Mouse (Mus musculus): ENCODE data around the gene Zmat5.
A peak's percentile ranks its signal among the peaks of the same experiment; 100 is the strongest.

Gene Zmat5

DNA sequence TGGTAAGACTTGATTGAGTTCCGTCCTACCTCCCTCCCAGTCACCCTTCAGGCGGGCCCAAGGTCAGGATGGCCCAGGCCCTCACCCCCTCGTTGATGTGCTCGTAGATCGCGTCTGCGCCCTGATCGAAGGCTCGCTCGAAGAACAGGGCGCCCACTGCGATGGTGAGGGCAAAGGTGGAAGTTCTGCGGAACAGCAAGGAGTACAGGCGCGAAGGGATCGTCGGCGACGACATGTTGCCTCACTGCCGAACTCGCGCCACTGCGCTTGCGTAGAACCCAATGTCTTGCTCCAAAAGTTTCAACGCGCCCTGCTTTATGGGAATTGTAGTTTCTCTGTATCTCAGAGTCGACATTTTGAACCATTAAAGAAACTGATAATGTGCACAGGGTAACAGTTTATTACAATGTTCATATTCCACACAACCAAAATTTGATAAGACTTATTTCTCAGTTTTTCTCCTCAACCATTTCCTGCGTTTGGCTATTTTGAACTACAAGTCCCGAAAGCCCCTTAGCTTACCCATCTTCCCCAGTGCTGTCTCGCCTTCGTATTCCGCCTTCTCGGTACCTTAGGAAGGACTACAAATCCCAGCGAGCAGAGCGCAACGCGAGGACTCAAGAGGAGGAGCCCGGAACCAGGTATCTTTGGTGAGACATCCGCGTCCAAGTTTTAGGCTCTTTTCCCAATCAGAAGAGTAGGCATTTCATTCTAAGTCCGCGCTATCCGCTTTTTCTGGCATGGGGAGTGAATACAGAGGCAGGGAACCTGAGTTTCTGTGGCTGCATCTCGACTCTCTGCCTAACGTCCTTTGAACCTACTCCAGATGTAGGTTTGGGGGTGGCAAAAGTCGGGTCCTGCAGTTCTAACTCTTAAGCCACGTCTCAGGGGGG lies at the start of gene Zmat5, which contains the start of gene Uqcr10:
TSS of gene Zmat5 (plus strand) at position 607 of the 893 bp plus-strand sequence.
TSS of gene Uqcr10 (minus strand) at position 271 of the 893 bp plus-strand sequence.
- peak; percentile 95 for DNase-seq (ENCODE audit: low spot score in 2 of 2)

GRCm38 (mm10) chr11:4659818-4660217 lies 44.7 kb upstream of the Zmat5 start:
- DNase-seq (ENCODE audit: low spot score in 2 of 2) = no peak

DNA sequence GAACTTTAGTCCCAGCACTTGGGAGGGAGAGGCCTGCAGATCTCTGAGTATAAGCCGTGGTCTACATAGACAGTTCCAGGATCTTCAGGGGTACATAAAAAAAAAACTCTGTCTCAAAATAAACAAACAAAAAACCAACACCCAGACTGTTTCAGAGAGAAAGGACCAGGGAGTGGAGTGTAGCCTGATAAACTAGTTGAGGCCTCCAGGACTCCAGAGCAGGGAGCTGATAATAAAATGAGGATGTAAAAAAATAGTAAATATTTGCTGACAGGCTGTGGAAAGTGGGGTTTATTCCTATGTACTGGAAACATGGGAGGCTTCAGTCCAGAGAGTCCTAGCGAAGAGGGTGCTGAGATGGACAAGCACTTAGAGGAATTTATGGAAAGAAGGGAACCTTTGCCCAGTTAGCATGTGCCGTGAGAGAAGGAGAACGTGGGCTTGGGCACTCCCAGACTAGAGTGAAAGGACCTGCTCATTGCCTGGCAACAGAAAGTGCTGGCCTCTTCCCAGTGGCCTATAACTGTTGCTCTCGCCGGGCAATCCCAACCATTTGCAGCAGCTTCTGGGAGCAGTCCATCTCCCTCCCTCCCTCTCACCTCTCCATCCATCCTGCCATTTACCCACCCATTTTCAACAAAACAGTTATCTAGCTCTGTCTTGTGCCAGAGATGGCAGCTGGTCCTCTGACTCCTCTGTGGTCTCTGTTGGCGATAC lies 44.0 kb upstream of the Zmat5 start:
- peak; percentile 40 to 53 for DNase-seq (ENCODE audit: low spot score in 2 of 2)

- no peak for DNase-seq (ENCODE audit: low spot score in 2 of 2)
Observed at GRCm38 (mm10) chr11:4661324-4661723, 43.2 kb upstream of the Zmat5 start.

DNA sequence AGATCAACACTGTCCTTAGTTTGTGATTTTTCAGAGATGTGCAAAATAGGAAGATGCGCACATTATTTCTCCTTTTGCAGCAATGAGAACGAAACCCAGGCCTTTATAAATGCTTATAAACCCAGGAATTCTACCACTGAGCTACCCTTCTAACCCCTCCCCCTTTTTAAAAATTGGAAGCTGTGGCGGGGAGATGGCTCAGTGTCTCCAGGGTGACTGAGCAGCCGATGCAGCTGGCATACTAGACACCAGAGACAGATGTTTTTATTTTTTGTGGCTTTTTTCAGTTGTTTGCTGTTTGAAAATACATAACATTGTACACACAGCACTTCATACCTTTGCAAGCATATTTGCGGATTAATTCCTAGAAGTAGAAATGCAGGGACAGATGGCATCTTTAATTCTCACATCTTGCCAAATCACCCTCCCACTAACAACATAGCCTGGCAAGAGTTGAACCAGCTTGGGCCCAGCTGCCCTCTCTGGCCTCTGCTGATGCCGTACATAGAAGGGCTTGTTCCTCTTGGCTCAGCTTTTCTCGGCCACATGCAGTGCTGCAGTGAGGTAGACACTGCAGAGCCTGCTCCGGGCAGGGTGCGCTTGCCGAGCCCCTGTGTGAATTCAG lies 42.5 kb upstream of the Zmat5 start:
- DNase-seq (ENCODE audit: low spot score in 2 of 2) = no peak

DNA sequence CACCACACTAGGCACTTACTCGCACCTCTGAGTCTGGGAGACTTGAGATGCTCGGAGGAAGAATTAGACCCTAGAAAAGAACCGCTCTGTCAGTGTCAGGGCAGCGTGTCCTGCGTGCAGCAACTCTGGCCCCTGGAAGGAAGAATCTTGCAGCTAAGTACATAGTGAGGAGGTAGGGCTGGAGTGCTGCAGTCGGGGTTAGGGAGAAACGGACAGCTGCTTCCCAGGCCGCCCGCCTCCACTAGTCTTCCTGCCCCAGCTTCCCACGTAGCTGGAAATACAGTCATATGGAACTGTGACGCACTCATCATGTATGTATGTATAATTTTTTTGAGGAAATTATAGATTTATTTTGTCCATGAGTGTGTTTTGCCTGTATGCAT lies 42.0 kb upstream of the Zmat5 start:
- no peak for DNase-seq (ENCODE audit: low spot score in 2 of 2)

DNA sequence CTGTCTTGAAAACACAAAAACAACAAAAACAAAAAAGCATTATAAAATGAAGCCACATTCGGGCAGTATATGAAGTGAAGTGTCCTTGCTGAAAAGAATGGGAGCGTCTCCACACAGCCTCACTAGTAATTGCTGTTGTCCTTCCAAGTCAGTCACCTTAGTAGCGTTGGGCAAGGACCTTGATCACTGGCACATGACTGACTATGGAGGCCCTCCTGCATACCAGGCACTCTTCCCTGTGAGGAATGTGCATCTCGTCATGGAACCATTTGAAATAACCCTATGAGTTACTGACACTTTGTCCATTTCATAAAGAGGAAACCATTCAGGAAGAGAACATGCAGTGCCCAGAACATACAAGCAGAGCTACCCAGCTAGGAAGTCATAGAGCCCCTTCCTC lies 32.7 kb upstream of the Zmat5 start:
- DNase-seq (ENCODE audit: low spot score in 2 of 2) = no peak

DNA sequence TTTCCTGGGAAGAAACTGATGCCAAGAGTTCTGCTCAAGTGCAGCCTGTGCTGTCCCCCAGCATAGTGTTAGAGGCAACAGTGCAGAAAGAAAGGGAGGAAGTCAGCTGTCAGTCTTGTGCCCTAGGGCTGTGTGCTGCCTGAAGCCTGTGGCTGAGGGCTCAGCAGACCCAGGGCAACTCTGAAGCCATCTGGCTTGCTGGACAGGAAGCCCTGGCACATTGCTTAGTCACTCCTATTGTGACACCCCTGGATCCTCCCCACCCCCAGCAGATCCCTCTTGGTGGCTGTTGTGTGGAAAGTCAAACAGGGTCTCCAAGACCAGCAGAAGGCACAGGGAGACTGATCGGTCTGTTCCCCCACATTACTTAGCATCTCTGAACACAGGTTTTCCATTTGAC lies 29.9 kb upstream of the Zmat5 start:
- DNase-seq (ENCODE audit: low spot score in 2 of 2) = no peak

GRCm38 (mm10) chr11:4675126-4675562 lies 29.3 kb upstream of the Zmat5 start:
- DNase-seq (ENCODE audit: low spot score in 2 of 2) = no peak

DNA sequence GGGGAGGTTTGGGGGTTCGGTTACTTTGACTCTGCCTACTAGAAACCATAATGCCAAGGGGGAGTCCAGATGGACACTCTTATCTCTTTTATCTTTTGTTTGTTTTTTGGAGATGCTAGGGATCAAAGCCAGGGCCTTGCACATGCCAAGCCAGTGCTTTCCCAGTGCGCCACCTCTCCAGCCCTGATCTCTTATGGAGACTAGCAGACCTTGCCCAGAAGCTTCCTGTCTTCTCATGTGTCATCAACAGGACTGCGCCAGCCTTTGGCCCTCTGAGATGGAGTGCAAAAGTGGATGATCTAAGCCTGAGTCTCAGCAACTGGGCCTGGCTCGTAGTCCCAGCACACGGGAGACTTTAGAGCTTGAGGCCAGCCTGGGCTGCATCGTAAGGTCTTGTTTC lies 28.8 kb upstream of the Zmat5 start:
- no peak for DNase-seq (ENCODE audit: low spot score in 2 of 2)

- no peak for DNase-seq (ENCODE audit: low spot score in 2 of 2)
Observed at GRCm38 (mm10) chr11:4677250-4677872, 27.1 kb upstream of the Zmat5 start.

DNA sequence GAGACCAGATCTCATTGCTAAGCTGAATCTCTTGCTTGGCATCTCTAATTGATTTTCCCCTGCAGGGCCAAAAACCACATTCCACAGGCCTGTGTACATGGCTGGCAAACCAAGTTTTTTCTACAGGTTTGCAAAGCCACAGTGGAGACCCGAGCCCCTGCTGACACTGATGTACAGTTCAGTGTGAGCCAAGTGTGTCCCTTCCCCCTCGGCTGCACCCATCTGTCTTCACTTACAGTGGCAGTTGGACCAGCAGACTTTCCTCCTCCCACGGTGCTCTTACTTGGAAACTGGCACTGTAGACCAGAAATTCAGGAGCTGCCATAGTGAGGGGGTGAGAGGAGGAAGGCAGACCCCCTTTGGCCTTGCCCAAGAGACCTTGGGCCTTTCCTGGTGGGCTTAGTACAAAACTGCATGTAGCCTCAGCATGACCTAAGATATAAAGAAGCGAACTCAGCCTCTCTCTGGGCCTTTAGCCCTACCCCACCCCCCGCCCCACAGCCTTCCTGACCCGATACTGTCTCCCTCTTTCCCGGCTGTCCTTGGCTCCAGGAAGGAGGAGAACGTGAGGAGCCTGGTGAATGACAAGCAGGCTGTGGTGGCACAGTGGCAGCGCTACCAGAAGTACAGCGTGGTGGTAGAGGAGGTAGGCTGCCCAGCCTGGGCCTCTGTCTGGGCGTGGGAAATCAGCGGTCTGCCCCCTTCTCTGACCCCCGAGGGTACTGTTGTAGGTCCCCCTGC lies 25.6 kb upstream of the Zmat5 start:
- DNase-seq (ENCODE audit: low spot score in 2 of 2) = peak; percentile 66 to 81

- peak in 1 of 2 experiments; percentile 48 for DNase-seq (ENCODE audit: low spot score in 2 of 2)
Observed at GRCm38 (mm10) chr11:4679441-4679832, 25.0 kb upstream of the Zmat5 start.

- DNase-seq (ENCODE audit: low spot score in 2 of 2) = no peak
Observed at GRCm38 (mm10) chr11:4680126-4680525, 24.4 kb upstream of the Zmat5 start.

GRCm38 (mm10) chr11:4683516-4683915 lies 21.0 kb upstream of the Zmat5 start:
- DNase-seq (ENCODE audit: low spot score in 2 of 2) = no peak

GRCm38 (mm10) chr11:4684186-4684585 lies 20.3 kb upstream of the Zmat5 start:
- DNase-seq (ENCODE audit: low spot score in 2 of 2) = no peak

- DNase-seq (ENCODE audit: low spot score in 2 of 2) = no peak
Observed at GRCm38 (mm10) chr11:4685071-4685470, 19.4 kb upstream of the Zmat5 start.

GRCm38 (mm10) chr11:4685510-4685909 lies 19.0 kb upstream of the Zmat5 start:
- DNase-seq (ENCODE audit: low spot score in 2 of 2) = no peak

DNA sequence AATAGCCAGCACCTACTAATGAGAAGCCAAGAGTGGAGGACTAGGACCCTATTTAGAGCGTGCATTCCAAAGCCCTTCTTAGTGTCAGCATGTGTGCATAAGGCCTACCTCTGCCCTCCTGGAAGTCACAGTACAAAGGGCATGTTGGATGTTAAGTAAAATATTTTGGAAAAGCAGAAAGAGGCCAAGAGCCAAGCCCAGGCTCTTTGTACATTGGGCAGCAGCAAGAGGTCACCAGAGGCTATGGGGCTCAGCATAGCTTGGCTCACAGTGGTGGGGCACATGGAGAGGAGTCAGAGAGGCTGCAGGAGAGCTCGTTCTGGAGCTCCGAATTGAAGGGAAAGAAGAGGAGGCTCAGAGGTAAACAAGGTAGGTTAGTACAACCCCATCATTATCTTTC lies 17.5 kb upstream of the Zmat5 start:
- no peak for DNase-seq (ENCODE audit: low spot score in 2 of 2)

DNA sequence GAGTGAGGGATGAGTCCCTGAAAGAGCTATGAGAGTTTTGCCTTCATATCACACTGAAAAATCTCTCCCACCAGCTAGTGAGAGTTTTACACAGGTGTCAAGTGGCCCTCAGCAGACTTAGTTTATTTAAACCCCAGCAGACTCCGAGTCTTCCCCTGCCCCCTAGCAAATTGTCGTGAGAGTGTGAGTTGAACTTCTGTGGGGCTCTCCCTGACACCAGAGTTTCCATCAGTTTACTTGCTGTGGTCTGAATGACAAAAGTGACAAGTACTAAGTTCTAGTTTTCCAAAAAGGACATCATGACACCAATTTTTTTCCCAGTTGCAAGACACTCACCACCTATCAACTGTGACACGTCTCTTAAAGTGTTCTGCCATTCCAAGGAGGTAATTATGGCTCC lies 16.6 kb upstream of the Zmat5 start:
- no peak for DNase-seq (ENCODE audit: low spot score in 2 of 2)
